Mouse (Mus musculus) bone marrow, adult 2 months (tissue): ENCODE results near the gene Car12. TPM values are rescaled to one million over a fixed set of nuclear protein-coding genes. Genes with fewer than 3 reads are reported as not detected.

Experiments used
- H3K27ac ChIP-seq: fragments of 200-500 bp; 2 replicates; pipeline ENCODE4 v1.5.1; 2012; ENCODE audit warnings: low read depth, mild to moderate bottlenecking, control low read depth, inconsistent platforms, low read length; ENCODE audit not compliant: control insufficient read depth, poor library complexity, insufficient read depth
- H3K4me1 ChIP-seq: fragments of 200-500 bp; 2 replicates; pipeline ENCODE4 v1.6.1; 2011; ENCODE audit warnings: low read length; ENCODE audit not compliant: control insufficient read depth, insufficient read depth
- H3K4me3 ChIP-seq: fragments of 200-500 bp; replicated peaks from 2 replicates; pipeline ENCODE3; 2011; ENCODE audit warnings: mild to moderate bottlenecking, low read depth, low read length, control low read depth; ENCODE audit not compliant: control insufficient read depth
- CTCF ChIP-seq: fragments of 200-500 bp; IDR thresholded peaks from 2 replicates; pipeline ENCODE4 v1.5.1; 2011; ENCODE audit warnings: low read length, control low read depth; ENCODE audit not compliant: control insufficient read depth, insufficient read depth
- POLR2A ChIP-seq: fragments of 200-500 bp; IDR thresholded peaks from 2 replicates; pipeline ENCODE4 v1.6.1; 2011; ENCODE audit warnings: low read depth, mild to moderate bottlenecking, control low read depth, low read length, borderline replicate concordance; ENCODE audit not compliant: control insufficient read depth
- WGBS: fragments of 180-500 bp; shearing (Covaris S2); methylation state at CpG from one replicate; pipeline ENCODE4 v1.1.7; 2018; 5-methylcytosine and 5-hydroxymethylcytosine counted together
- polyA plus RNA-seq: library from polyadenylated mRNA; stranded (reverse); fragments of >200 nt; gene quantifications from 2 replicates; pipeline ENCODE4 v1.2.4, GENCODE M21; 2011; ENCODE audit warnings: low replicate concordance; ENCODE audit not compliant: missing spikeins, insufficient read depth, insufficient read length

Gene Car12
- polyA plus RNA-seq, 1 experiment = 0.95 TPM

GRCm38 (mm10) chr9:66675566-66675965 is 37.9 kb upstream of the Car12 start:
- Histone ChIP-seq H3K27ac (no peak overlapping the region), H3K4me1 (peaks cover 1% of the 10 kb centered on the region; the same call in 1 of the 2 replicates), H3K4me3 (no peak overlapping the region)
- no peak for TF ChIP-seq CTCF
- WGBS = 95% methylated on average over 1 of the region's 1 CpGs

GRCm38 (mm10) chr9:66680102-66680501 is 33.4 kb upstream of the Car12 start:
- peaks cover 3% of the 10 kb centered on the region; the same call in 1 of the 2 replicates for H3K4me1 ChIP-seq
- TF ChIP-seq POLR2A = no peak
- TF ChIP-seq CTCF = no peak
- H3K27ac ChIP-seq = no peak overlapping the region
- WGBS = 14% methylated on average over 6 of the region's 6 CpGs
- no peak overlapping the region for H3K4me3 ChIP-seq

GRCm38 (mm10) chr9:66682822-66683221 is 30.7 kb upstream of the Car12 start:
- TF ChIP-seq POLR2A (no peak), CTCF (no peak)
- Histone ChIP-seq H3K4me3 (no peak overlapping the region), H3K4me1 (peaks cover 3% of the 10 kb centered on the region; the same call in 1 of the 2 replicates), H3K27ac (peak overlapping the region; percentile 64; the same call in 1 of the 2 replicates)
- 6% methylated on average over 3 of the region's 3 CpGs for WGBS

DNA sequence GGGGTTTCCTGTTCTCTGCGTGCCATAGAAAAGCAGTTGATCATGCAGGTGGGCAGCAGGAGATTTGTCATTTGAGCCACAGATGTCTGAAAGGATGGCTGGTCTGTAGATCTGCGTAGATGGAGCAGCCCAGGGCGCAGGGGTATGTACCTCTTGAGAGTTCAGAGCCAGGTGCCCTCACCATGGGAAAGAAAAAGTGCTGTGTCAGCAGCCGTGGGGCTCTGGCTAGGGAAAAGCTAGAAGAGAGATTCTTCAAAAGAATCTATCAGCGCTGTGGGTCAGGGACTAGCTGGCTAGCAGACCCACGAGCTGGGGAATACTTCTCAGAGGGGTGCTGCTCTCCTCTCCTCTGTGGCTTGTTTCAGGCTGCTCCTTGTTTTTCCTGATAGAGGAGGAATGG is 27.8 kb upstream of the Car12 start:
- 72% methylated on average over 6 of the region's 6 CpGs for WGBS
- no peak overlapping the region for H3K4me3 ChIP-seq
- TF ChIP-seq POLR2A (no peak), CTCF (no peak)
- no peak overlapping the region for H3K27ac ChIP-seq
- H3K4me1 ChIP-seq = peaks cover 1% of the 10 kb centered on the region; the same call in 1 of the 2 replicates

- H3K4me3 ChIP-seq = no peak overlapping the region
- no peak for TF ChIP-seq POLR2A
- TF ChIP-seq CTCF = no peak
- WGBS = 75% methylated on average over 2 of the region's 2 CpGs
- H3K4me1 ChIP-seq = no peaks in the 10 kb centered on the region; the same call in 1 of the 2 replicates
- no peak overlapping the region for H3K27ac ChIP-seq
Observed at GRCm38 (mm10) chr9:66687713-66688112, 25.8 kb upstream of the Car12 start.

DNA sequence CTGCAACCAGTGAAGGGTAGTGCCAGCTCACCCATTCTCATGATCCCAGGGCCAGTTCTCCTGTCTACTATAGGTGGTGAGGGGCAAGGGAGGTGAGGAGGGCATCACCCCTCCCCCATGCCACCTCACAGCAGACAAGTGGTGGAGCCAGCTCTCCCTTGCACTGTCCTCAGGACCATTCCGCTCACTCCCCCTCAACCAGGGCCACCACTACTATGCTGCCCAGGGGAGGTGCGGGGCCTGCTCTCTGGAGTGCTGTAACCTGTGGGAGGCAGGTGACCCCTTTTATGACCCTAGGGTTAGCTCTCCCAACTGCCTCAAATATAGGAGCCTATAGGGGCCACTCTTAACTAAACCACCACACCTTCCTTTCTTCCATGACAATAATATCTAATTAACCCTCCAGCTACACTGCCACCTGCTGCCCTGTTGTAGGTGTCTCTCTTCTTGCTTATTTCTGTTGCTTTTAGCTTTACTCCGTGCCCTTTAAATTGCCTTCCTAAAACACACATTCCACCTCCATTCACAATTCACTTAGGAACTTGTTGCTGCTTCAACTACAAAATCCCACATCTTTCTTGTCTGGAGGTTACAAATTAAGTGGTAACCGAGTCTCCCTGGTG is 21.7 kb upstream of the Car12 start:
- TF ChIP-seq POLR2A (no peak), CTCF (no peak)

GRCm38 (mm10) chr9:66697355-66698140 is 15.9 kb upstream of the Car12 start:
- WGBS = 55% methylated on average over 7 of the region's 7 CpGs
- no peak for TF ChIP-seq CTCF
- no peak for TF ChIP-seq POLR2A
- Histone ChIP-seq H3K4me3 (no peak overlapping the region), H3K4me1 (no peaks in the 10 kb centered on the region; the same call in 1 of the 2 replicates), H3K27ac (no peak overlapping the region)

More for the DNA sequence above, 21.7 kb upstream of the Car12 start:
- 67% methylated on average over 4 of the region's 4 CpGs for WGBS
- no peaks in the 10 kb centered on the region for H3K4me1 ChIP-seq
- no peak overlapping the region for H3K27ac ChIP-seq
- no peak overlapping the region for H3K4me3 ChIP-seq

- 82% methylated on average over 4 of the region's 4 CpGs for WGBS
- Histone ChIP-seq H3K4me3 (no peak overlapping the region), H3K27ac (no peak overlapping the region), H3K4me1 (no peaks in the 10 kb centered on the region; the same call in 1 of the 2 replicates)
- TF ChIP-seq CTCF (no peak), POLR2A (no peak)
Observed at GRCm38 (mm10) chr9:66699748-66700147, 13.7 kb upstream of the Car12 start.
